Mouse (Mus musculus) hematopoietic stem cell, adult 5-6 weeks (primary cell): ENCODE data around the gene Trmt6. TPM values are rescaled to one million over a fixed set of nuclear protein-coding genes. Genes with fewer than 3 reads are reported as not detected.

Experiments used
- ATAC-seq, 2 experiments: fragments of 125-278 bp in 1 of 2; replicated peaks in 1 of 2; 2 replicates each; pipeline ENCODE4 v1.8.0; 2016 to 2017; ENCODE audit warnings: inconsistent platforms in 2 of 2, mild to moderate bottlenecking in 2 of 2, moderate number of reproducible peaks in 2 of 2, low read depth in 1 of 2, moderate TSS enrichment in 1 of 2; ENCODE audit not compliant: low FRiP score in 2 of 2, poor library complexity in 2 of 2, severe bottlenecking in 2 of 2, insufficient read depth in 1 of 2, low TSS enrichment in 1 of 2
- total RNA-seq: library from RNA; stranded (forward); fragments of 172-1452, 232-1000 nt; gene quantifications from 2 replicates; pipeline ENCODE4 v1.2.3, GENCODE M21; 2017

Trmt6 gene
- total RNA-seq, 1 experiment from 2014 or later, result 42.3 TPM

DNA sequence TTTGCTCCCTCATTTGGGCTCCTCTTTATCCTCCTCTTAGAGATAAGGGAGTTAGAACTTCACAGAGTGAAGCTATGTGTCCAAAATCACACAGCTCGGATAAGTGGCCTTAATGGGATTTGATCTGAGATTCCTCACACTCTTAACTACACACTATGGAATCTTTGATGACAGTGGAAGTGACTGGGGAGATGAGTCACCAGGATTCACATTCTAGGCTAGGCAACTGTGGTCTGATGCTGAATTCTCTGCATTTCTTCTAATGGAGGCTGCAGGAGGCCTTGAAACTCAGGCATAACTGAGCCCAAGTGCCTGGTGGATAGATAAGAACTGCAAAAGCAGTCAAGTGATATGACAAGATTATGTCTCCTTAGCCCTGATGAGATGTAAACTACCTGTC, 45.0 kb downstream of the Trmt6 start:
- ATAC-seq, result no peak

DNA sequence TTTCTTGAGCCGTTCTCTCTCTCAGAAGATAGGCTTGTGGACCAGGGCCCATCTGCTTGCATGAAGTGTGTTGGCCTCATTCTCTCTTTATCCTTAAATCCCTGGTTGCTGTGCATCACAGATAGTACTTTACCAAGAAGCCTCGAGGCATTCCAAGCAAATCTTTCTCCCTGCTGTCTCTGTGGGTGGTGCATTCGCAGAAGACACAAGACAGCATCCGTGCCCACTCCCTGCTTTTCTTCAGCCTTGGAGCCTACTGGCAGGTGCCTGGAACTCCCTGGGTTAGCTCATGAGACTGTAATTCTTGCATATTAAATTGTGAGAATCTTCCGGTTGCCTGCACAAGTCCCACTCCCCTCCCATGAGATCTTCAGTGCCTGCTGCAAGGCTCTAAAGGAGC, 57.9 kb downstream of the Trmt6 start:
- no peak for ATAC-seq

Other genes starting within 250 kb of the Trmt6 start
- 37.1 and 47.0 TPM in 2 replicates for gene Gpcpd1, start 228.3 kb downstream of the Trmt6 start, total RNA-seq
- gene Shld1, start 129.1 kb downstream of the Trmt6 start, total RNA-seq, result 3.7 and 5.8 TPM in 2 replicates
- gene Chgb, start 34.8 kb downstream of the Trmt6 start, total RNA-seq, result not detected in 2 replicates
- gene Mcm8, start 86 bp upstream of the Trmt6 start, total RNA-seq, result 16.3 and 17.1 TPM in 2 replicates
- 33.8 and 44.9 TPM in 2 replicates for gene Crls1, start 30.6 kb upstream of the Trmt6 start, total RNA-seq
- 5.1 and 5.4 TPM in 2 replicates for gene Lrrn4, start 64.8 kb upstream of the Trmt6 start, total RNA-seq
- not detected in 2 replicates for gene Fermt1, start 129.9 kb upstream of the Trmt6 start, total RNA-seq